Mouse (Mus musculus) forebrain, embryonic 15.5 days (tissue): ENCODE results near the gene Ctsd. TPM values are rescaled to one million over a fixed set of nuclear protein-coding genes. Genes with fewer than 3 reads are reported as not detected.

ENCODE experiments used
- ATAC-seq: fragments of 200-750 bp; cut with Nextera tagmentation; replicated peaks from 2 replicates; pipeline ENCODE4 v1.8.0; 2017; ENCODE audit warnings: mild to moderate bottlenecking, moderate TSS enrichment, moderate library complexity
- H3K27ac ChIP-seq: fragments of 300-500 bp; sonication (generic); replicated peaks from 2 replicates; pipeline ENCODE4 v1.5.1; 2015; ENCODE audit warnings: mild to moderate bottlenecking, inconsistent platforms
- H3K27me3 ChIP-seq: fragments of 300-500 bp; sonication (generic); 2 replicates; pipeline ENCODE4 v1.6.1; 2015; ENCODE audit warnings: inconsistent platforms
- H3K36me3 ChIP-seq: fragments of 300-500 bp; sonication (generic); 2 replicates; pipeline ENCODE4 v1.6.1; 2015; ENCODE audit warnings: mild to moderate bottlenecking, inconsistent platforms
- H3K4me1 ChIP-seq: fragments of 300-500 bp; sonication (generic); 2 replicates; pipeline ENCODE4 v1.6.1; 2015; ENCODE audit warnings: inconsistent platforms
- H3K4me2 ChIP-seq: fragments of 300-500 bp; sonication (generic); replicated peaks from 2 replicates; pipeline ENCODE4 v1.6.1; 2015; ENCODE audit warnings: mild to moderate bottlenecking, inconsistent platforms
- H3K4me3 ChIP-seq: fragments of 300-500 bp; sonication (generic); 2 replicates; pipeline ENCODE4 v1.5.1; 2015; ENCODE audit warnings: mild to moderate bottlenecking, inconsistent platforms
- H3K9ac ChIP-seq: fragments of 300-500 bp; sonication (generic); replicated peaks from 2 replicates; pipeline ENCODE4 v1.6.1; 2015; ENCODE audit warnings: mild to moderate bottlenecking, inconsistent platforms
- H3K9me3 ChIP-seq: fragments of 300-500 bp; sonication (generic); 2 replicates; pipeline ENCODE4 v1.6.1; 2016; ENCODE audit warnings: inconsistent platforms
- WGBS: fragments of 180-500 bp; shearing (Covaris S2); methylation state at CpG from one replicate; pipeline ENCODE4 v1.1.7; 2015; ENCODE audit warnings: mixed read lengths; 5-methylcytosine and 5-hydroxymethylcytosine counted together
- polyA plus RNA-seq: library from polyadenylated mRNA; unstranded; fragments of >200 nt; fragmentation: Nextera tagmentation; extraction: Ambion mirVana; gene quantifications from 2 replicates; pipeline ENCODE4 v1.2.1, GENCODE M21; 2015

The Ctsd gene
- polyA plus RNA-seq, 1 experiment from 2014 or later: 218 TPM

DNA sequence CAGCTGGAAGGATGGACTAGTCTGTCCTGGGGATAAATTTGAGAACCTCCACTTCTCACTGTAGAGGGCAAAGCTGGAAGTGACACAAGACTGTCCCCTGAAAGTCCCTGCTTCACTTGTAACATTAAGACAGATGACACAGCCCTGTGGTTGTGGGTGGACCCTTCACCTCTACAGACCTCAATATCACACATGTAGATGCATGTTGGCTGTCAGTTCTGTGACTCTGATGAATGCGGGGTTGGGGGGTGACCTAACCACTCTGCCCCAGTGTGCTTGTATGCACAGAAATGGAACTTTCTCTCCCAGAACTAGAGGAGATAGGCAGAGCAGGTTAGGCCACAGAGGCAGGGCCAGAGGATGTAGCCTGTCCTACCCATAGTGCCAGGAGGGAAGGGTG lies 8.8 kb upstream of the Ctsd start:
- ATAC-seq: no peak
- Histone ChIP-seq H3K4me2 (no peak overlapping the region), H3K9ac (no peak overlapping the region), H3K4me3 (no peak overlapping the region), H3K4me1 (no peaks in the 10 kb centered on the region), H3K36me3 (no peaks in the 10 kb centered on the region), H3K9me3 (no peaks in the 10 kb centered on the region), H3K27ac (no peak overlapping the region), H3K27me3 (no peaks in the 10 kb centered on the region)
- WGBS: 87% methylated on average over 1 of the region's 1 CpGs

DNA sequence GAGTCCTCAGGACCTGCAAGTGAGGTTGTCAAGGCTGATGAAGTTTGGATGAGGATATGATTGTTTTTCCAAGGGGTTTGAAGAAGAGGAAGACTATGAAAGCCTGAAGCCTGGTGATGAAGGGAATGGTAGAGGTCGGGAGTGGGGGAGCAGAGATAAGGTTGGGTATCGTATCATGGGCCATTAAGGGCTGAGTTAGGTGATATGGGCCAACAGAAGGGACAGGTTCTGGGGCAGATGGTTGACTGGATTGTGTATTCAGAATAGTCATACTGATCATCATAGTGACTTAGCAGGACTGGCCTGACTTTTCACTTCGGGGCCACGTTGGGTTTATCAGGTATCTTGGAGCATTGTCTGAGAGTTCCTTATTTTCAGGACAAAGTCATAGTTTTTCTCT lies 7.6 kb upstream of the Ctsd start:
- H3K27me3 ChIP-seq: no peaks in the 10 kb centered on the region
- H3K9me3 ChIP-seq: no peaks in the 10 kb centered on the region
- no peak overlapping the region for H3K4me2 ChIP-seq
- H3K36me3 ChIP-seq: no peaks in the 10 kb centered on the region
- no peak overlapping the region for H3K4me3 ChIP-seq
- 86% methylated on average over 4 of the region's 4 CpGs for WGBS
- no peak overlapping the region for H3K9ac ChIP-seq
- H3K4me1 ChIP-seq: no peaks in the 10 kb centered on the region
- H3K27ac ChIP-seq: no peak overlapping the region
- ATAC-seq: no peak

DNA sequence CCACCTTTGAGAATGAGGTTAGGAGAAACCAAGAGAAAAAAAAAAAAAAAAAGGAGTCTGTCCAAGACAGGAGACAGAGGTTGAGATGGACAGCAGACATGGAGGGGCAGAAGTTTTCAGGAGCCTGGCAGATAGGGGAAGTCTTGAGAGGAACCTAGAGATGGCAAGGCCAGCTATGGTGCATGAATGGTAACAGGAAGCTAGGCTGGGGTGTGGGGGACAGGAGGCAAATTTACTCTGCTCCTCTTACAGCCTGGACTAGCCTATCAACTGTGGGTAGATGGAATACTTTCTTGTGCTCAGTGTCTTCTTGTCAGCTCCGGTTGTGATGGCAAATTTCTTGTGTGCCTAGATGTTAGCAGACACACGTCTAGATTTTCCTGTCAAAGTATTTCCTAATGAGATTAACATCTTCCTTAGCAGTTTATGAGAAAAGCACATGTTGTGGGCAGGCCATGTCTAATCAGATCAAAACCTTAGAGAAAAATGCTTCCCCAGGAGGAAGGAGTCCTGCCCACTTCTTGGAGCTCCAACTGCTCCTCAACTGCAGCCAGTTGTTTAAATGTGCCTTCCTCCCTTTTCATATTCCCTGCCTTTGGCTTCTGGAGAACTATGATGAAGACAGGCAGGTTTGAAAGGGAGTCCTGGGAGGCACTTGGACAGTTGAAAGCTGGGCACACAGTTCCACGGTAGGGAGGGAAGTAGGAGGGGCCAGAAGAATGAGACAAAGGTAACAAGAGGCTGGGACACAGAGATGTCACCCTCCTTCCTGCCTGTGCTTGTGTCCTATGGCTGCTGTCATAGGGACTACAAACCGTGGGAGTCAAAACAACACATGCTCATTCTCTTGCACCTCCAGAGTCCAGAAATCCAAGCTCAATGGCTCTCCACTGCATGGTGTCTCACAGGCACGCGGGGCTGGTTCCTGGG lies 6.7 kb upstream of the Ctsd start:
- no peaks in the 10 kb centered on the region for H3K4me1 ChIP-seq
- H3K36me3 ChIP-seq: no peaks in the 10 kb centered on the region
- ATAC-seq: no peak
- H3K27me3 ChIP-seq: no peaks in the 10 kb centered on the region
- H3K4me3 ChIP-seq: no peak overlapping the region
- no peak overlapping the region for H3K27ac ChIP-seq
- H3K9ac ChIP-seq: no peak overlapping the region
- no peaks in the 10 kb centered on the region for H3K9me3 ChIP-seq
- WGBS: 78% methylated on average over 6 of the region's 6 CpGs
- H3K4me2 ChIP-seq: no peak overlapping the region

DNA sequence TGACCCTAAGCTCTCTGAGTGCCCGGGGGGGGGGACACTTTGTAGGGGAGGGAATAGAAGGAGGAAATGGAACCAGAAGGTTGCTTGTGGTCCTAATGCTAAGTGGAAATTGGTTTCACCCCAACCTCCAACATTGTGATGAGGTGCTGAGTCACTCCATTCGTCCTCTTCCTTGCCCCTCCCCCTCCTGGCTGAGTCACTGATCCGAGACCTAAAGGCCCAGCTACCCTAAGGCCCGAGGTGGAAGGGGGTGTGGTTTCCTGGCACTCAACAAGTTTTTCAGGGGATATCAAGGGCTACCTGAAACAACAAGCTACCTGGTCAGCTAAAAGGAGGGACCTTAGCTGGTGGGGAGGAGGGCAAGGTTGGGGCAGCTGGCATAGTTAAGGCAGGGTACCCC lies 5.4 kb upstream of the Ctsd start:
- no peak for ATAC-seq
- Histone ChIP-seq H3K4me2 (no peak overlapping the region), H3K36me3 (no peaks in the 10 kb centered on the region), H3K4me1 (0 out of 2 replicates have a peak, but pooled peaks cover 2% of the 10 kb centered on the region), H3K9ac (no peak overlapping the region), H3K4me3 (no peak overlapping the region), H3K27ac (no peak overlapping the region), H3K9me3 (no peaks in the 10 kb centered on the region), H3K27me3 (no peaks in the 10 kb centered on the region)
- WGBS: 28% methylated on average over 4 of the region's 4 CpGs

DNA sequence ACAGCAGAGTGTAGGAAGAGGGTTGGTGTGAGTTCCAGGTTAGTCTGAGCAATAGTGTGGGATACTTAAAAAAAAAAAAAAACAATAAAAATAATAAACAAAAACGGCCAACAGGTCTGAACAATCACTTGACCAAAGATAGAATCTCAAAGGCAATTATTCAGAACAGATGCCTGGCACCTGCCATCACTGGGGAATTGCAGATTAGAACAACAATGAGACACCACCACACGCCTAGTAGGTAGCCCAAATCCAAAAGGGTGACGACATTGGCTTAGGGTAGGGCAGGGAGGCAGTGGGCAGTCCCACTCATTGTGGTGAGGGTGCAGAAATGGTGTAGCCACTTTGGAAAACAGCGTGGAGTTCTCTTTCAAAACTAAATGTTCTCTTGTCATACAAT lies 3.8 kb upstream of the Ctsd start:
- Histone ChIP-seq H3K9ac (no peak overlapping the region), H3K4me1 (peaks cover 10% of the 10 kb centered on the region), H3K9me3 (no peaks in the 10 kb centered on the region), H3K36me3 (no peaks in the 10 kb centered on the region), H3K27ac (no peak overlapping the region), H3K4me3 (no peak overlapping the region), H3K27me3 (no peaks in the 10 kb centered on the region), H3K4me2 (no peak overlapping the region)
- 60% methylated on average over 4 of the region's 4 CpGs for WGBS
- ATAC-seq: no peak

DNA sequence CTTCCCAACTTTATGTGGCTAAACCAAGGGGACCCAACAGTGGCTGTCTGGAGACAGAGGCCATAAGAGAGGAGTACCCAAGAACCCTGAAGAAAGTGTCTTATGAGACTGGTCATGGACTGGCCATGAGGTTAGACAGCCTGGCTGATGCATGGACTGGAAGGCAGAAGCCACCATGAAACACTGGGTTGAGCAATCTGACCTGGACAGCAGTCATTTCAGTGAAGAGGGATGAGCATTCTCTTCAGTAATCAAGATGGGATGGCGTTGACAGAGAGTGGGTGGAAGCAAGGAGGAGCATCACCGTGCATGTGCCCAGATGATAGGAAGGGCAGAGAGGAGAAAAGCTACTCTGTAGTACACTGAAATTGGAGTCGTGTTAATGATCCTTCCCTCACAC lies 3.3 kb upstream of the Ctsd start:
- H3K4me2 ChIP-seq: no peak overlapping the region
- ATAC-seq: no peak
- H3K9me3 ChIP-seq: no peaks in the 10 kb centered on the region
- peaks cover 15% of the 10 kb centered on the region for H3K4me1 ChIP-seq
- H3K27me3 ChIP-seq: no peaks in the 10 kb centered on the region
- no peak overlapping the region for H3K9ac ChIP-seq
- H3K4me3 ChIP-seq: no peak overlapping the region
- WGBS: 88% methylated on average over 3 of the region's 3 CpGs
- H3K36me3 ChIP-seq: no peaks in the 10 kb centered on the region
- no peak overlapping the region for H3K27ac ChIP-seq

DNA sequence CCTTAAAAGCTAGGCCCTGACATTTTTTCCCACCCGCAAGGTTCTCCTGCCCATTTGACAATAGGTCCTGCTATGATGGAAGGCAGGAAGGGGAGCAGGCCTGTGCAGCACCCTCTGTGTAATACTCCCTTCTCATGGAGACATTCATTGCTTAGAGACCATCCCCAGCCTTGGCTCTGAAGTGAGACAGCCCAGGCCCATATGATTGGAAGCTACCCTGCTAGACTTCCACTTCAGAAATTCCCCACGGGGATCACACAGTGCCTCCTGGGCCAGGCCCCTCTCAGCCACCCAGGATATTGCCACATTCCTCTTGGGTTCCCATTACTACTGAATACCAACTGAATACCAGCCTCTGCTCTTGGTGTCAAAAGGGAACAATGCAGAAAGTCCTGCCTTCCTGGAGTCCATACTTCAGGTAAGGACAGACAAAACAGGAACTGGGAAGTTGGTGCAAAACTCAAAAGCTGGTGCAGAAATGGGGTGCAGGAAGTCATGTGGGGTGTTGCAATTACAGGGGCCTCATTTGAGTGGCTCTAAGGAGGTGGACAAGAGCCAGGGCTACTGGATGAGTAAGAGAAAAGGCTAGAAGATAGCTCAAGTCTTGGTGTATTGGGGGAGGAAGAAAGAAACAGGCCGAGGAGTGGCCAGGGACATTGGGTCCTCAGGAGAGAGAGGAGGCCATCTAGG lies 2.3 kb upstream of the Ctsd start:
- H3K36me3 ChIP-seq: no peaks in the 10 kb centered on the region
- no peaks in the 10 kb centered on the region for H3K9me3 ChIP-seq
- 88% methylated on average over 3 of the region's 3 CpGs for WGBS

DNA sequence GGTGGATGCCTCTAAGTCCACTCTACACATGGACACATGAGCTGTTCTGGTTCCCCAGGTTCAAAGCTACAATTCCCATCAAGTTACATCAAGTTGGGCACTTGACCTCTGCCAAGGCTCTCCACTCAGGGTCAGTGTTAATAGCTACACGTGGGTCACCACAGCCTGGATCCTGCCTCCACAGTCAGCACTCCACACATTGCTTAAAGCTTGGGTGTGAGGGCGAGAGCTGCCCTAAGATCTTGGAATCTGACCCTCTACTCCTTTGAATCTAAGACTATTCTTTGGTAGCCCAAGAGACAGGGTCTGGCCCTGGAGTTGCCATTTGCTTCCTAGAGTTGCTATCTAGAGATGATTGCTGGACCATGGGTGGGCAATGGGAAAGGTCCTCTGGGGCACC lies 902 bp upstream of the Ctsd start:
- Histone ChIP-seq H3K27me3 (no peaks in the 10 kb centered on the region), H3K4me2 (no peak overlapping the region), H3K9me3 (no peaks in the 10 kb centered on the region), H3K4me3 (no peak overlapping the region), H3K27ac (no peak overlapping the region), H3K36me3 (peaks cover 10% of the 10 kb centered on the region), H3K9ac (no peak overlapping the region), H3K4me1 (peaks cover 19% of the 10 kb centered on the region)
- 96% methylated on average over 2 of the region's 2 CpGs for WGBS
- no peak for ATAC-seq

More for the DNA sequence above, 2.3 kb upstream of the Ctsd start:
- Histone ChIP-seq H3K4me1 (peaks cover 19% of the 10 kb centered on the region), H3K4me3 (no peak overlapping the region), H3K4me2 (no peak overlapping the region), H3K27ac (no peak overlapping the region), H3K9ac (no peak overlapping the region), H3K27me3 (no peaks in the 10 kb centered on the region)
- ATAC-seq: no peak

DNA sequence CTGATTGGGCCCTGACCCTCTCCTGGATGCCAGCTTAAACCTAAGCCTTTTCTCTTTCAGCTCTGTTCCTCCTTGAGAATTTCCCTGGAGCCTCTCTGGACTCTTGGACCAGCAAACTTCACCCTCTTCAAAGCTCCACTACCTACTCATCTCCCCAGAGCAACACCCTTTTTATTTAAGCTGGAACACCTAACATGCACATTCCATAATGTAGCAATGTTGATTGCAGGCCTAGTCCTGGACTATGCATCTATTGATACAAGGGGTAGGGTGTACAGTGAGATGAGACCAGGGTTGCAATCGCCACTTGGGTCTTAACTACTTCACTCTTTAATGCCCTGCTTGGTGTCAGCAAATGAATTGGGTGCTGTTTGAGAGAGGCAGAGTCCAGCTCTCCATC lies 360 bp upstream of the Ctsd start:
- no peaks in the 10 kb centered on the region for H3K27me3 ChIP-seq
- WGBS: 98% methylated on average over 1 of the region's 1 CpGs
- no peak overlapping the region for H3K9ac ChIP-seq
- peak; percentile 39 for ATAC-seq
- H3K36me3 ChIP-seq: peaks cover 16% of the 10 kb centered on the region
- H3K9me3 ChIP-seq: no peaks in the 10 kb centered on the region
- peaks cover 19% of the 10 kb centered on the region for H3K4me1 ChIP-seq
- peak overlapping the region; percentile 67 for H3K4me2 ChIP-seq
- H3K4me3 ChIP-seq: peak overlapping the region; percentile 65
- peak overlapping the region; percentile 56 for H3K27ac ChIP-seq

DNA sequence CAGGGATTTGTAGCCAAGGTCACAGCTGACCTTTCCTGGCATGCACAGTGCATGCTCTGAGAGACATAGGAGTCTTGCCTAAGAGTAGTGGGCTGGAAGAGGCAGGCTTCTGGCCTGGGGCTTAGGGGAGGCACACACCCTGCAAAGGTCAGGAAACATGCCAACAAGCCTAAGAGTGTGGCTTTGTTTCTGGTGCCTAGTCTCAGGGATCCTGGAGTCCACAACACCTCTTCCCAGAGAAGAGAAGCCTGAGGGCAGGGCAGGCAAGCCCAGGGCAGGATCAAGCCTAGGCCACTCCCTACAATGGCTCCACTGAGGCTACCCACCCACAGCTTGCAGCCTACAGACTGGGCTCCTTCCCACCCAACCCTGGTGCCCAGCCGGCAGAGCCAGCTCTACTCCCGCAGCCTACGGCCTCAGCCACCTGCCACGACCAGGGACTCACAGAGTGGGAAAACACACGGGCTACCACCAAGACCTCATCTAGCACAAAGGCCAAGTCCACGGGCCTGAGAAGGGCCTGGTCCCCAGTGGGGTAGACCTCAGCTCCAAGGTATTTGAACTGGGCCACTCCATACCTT lies 1.1 kb downstream of the Ctsd start:
- Histone ChIP-seq H3K4me1 (peaks cover 19% of the 10 kb centered on the region), H3K27me3 (no peaks in the 10 kb centered on the region), H3K4me2 (peak overlapping the region; percentile 67), H3K9ac (peak overlapping the region; percentile 87), H3K36me3 (peaks cover 31% of the 10 kb centered on the region), H3K4me3 (peak overlapping the region; percentile 65), H3K27ac (no peak overlapping the region), H3K9me3 (no peaks in the 10 kb centered on the region)
- peak; percentile 1; the same call in 1 of the 2 replicates for ATAC-seq
- 65% methylated on average over 6 of the region's 6 CpGs for WGBS

DNA sequence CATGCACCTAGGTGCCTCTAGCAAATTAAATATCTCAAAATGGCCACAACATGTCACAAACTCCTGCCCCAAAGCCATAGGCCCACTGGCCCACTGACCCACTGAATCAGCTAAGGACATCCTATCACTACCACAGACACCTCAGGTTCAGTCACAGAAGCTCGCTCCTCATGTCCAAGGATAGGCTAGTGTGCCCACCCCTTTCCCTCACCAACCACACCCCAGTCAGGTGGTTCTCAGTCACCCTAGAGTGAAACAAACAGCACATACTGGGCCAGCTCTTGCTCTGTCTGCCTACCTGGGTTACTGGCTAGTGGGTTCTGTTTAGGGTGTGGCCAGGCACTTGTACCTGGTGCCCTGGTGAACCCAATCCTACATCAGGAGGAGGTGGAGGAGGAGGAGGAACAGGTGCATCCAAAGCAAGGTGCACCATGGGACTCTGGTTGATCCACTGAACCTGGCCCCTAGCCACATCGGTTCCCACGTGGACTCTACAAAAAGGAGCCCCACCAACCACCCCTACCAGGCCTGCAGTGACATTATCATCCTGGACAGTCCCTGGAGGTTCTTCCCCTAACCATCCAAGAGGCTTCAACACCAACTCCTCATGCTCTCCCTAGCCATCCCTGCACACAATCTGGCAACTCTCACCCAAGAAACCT lies 2.0 kb downstream of the Ctsd start:
- no peak for ATAC-seq
- 96% methylated on average over 3 of the region's 3 CpGs for WGBS
- Histone ChIP-seq H3K4me1 (peaks cover 19% of the 10 kb centered on the region), H3K4me3 (0 out of 2 replicates have a peak overlapping the region, but pooled peaks have one; percentile 65), H3K27ac (no peak overlapping the region), H3K36me3 (peaks cover 39% of the 10 kb centered on the region), H3K9me3 (no peaks in the 10 kb centered on the region), H3K27me3 (no peaks in the 10 kb centered on the region), H3K4me2 (peak overlapping the region; percentile 67), H3K9ac (no peak overlapping the region)

DNA sequence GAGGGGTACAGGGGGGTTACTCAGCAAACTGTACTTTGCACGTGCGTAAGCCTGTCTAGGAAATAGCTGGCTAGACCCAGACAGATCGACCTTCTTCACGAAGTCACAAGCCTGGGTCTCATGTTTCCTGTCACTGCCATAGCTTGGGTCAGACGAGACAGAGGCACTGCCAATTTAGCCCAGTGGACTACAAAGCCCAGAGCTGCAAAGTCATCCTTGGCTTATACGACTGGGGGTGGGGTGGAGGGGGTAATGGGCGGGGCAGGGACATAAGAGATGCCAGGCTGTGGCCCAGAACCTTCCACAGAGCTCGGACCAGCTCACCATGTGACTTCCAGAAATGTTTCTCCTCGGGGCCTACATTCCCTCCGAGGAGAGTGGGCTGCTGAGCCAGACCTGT lies 3.5 kb downstream of the Ctsd start:
- WGBS: 89% methylated on average over 10 of the region's 10 CpGs
- H3K4me3 ChIP-seq: no peak overlapping the region
- no peak for ATAC-seq

More for the DNA sequence above, 3.5 kb downstream of the Ctsd start:
- Histone ChIP-seq H3K9ac (no peak overlapping the region), H3K27ac (no peak overlapping the region), H3K27me3 (no peaks in the 10 kb centered on the region), H3K4me2 (no peak overlapping the region), H3K4me1 (peaks cover 19% of the 10 kb centered on the region), H3K36me3 (peaks cover 55% of the 10 kb centered on the region), H3K9me3 (no peaks in the 10 kb centered on the region)
